ENCODE assay signal across 8 mouse cellular contexts in the genomic region with DNA sequence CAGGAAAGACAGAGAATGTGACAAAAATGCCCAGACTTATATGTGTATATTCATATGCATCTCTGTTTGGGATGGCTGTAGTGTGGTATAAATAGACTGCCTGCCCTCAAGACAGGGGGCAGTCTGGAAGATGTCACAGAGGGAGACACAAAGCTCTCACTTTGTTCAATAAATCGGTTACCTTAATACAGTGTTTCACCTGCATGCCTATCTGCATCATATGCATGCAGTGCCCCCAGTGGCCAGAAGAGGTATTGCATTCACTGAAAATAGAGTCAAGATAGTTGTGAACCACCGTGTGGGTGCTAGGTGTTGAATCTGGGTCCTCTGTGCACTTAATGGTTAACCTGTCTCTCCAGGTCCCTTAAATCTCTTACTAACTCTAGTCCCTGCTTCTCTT. TPM values are rescaled to one million over a fixed set of nuclear protein-coding genes. Genes with fewer than 3 reads are reported as not detected.
A peak's percentile ranks its signal among the peaks of the same experiment; 100 is the strongest.
DNase-seq lines count a peak whose midpoint lies in the region; ATAC-seq lines count a peak whose summit lies in the region.

No protein-coding gene starts in this region.

- no peaks in the 10 kb centered on the region for H3K9me3 ChIP-seq in forebrain, embryonic 11.5 days (ENCODE audit: control insufficient read depth, low read length)
- H3K9me3 ChIP-seq in hindbrain, embryonic 15.5 days: no peaks in the 10 kb centered on the region

- H3K36me3 ChIP-seq in forebrain, embryonic 11.5 days (ENCODE audit: control insufficient read depth, insufficient read depth, low read length): no peaks in the 10 kb centered on the region; the same call in none of the 2 replicates
- peaks cover 52% of the 10 kb centered on the region for H3K36me3 ChIP-seq in hindbrain, embryonic 15.5 days

- WGBS in forebrain, embryonic 11.5 days: 45% methylated on average over 2 of the region's 2 CpGs
- 37% methylated on average over 2 of the region's 2 CpGs for WGBS in hindbrain, embryonic 15.5 days

- no peak overlapping the region for H3K4me2 ChIP-seq in forebrain, embryonic 11.5 days (ENCODE audit: low read depth, low read length, severe bottlenecking)
- H3K4me2 ChIP-seq in hindbrain, embryonic 15.5 days: no peak overlapping the region

- no peaks in the 10 kb centered on the region for H3K27me3 ChIP-seq in forebrain, embryonic 11.5 days (ENCODE audit: control insufficient read depth, insufficient read depth, low read length)
- no peaks in the 10 kb centered on the region for H3K27me3 ChIP-seq in hindbrain, embryonic 15.5 days

- DNase-seq in adrenal gland, adult (ENCODE audit: inconsistent age in 2 of 2, low spot score in 1 of 2): peak; percentile 37 to 86
- no peak for DNase-seq in adrenal gland, adult 8-10 months
- peak; percentile 43 for DNase-seq in c-Kit-positive CD71-negative TER-119-negative erythroid progenitor cells, embryonic 14.5 days (ENCODE audit: low read depth)
- DNase-seq in forebrain, embryonic 11.5 days (ENCODE audit: low spot score): peak; percentile 69
- peak; percentile 57 for DNase-seq in left cerebral cortex, adult 11 months (ENCODE audit: low spot score)
- peak; percentile 66 for DNase-seq in right cerebral cortex, postnatal 14 days

- H3K4me3 ChIP-seq in forebrain, embryonic 11.5 days (ENCODE audit: low read depth, low read length): no peak overlapping the region
- H3K4me3 ChIP-seq in hindbrain, embryonic 15.5 days: no peak overlapping the region

- no peak overlapping the region for H3K27ac ChIP-seq in forebrain, embryonic 11.5 days (ENCODE audit: low read depth, low read length)
- H3K27ac ChIP-seq in hindbrain, embryonic 15.5 days (replicated peaks): no peak overlapping the region

- no peaks in the 10 kb centered on the region; the same call in 1 of the 2 replicates for H3K4me1 ChIP-seq in forebrain, embryonic 11.5 days (replicated peaks; ENCODE audit: control insufficient read depth, insufficient read depth, low read length)
- H3K4me1 ChIP-seq in hindbrain, embryonic 15.5 days (replicated peaks): no peaks in the 10 kb centered on the region

- 0 out of 2 replicates have a peak, but pooled peaks have one; percentile 53 for ATAC-seq in forebrain, embryonic 11.5 days (replicated peaks; ENCODE audit: low FRiP score)
- ATAC-seq in hindbrain, embryonic 15.5 days (ENCODE audit: low FRiP score, low read depth): peak; percentile 59
- ATAC-seq in megakaryocyte-erythroid progenitor cell, adult 5-6 weeks (replicated peaks; ENCODE audit: low FRiP score, low TSS enrichment, poor library complexity, severe bottlenecking): peak; percentile 96

- H3K9ac ChIP-seq in forebrain, embryonic 11.5 days (ENCODE audit: low read length): no peak overlapping the region
- H3K9ac ChIP-seq in hindbrain, embryonic 15.5 days: no peak overlapping the region

RNA-seq across cellular contexts. Expression of a gene that starts 5.7 kb away (rescaled TPM):
- 100 to 1,000 TPM in 2 of 4 experiments, 10 to 100 TPM in 2; 89.1 to 106 (median 99.7) TPM for total RNA-seq in adrenal gland, adult 8-10 months (2022)
- 197 and 212 TPM in 2 replicates for polyA plus RNA-seq in forebrain, embryonic 11.5 days (2014; fragmentation: Nextera tagmentation; extraction: Ambion mirVana)
- 165 and 168 TPM in 2 replicates for polyA plus RNA-seq in hindbrain, embryonic 15.5 days (2015; fragmentation: Nextera tagmentation; extraction: Ambion mirVana)
- total RNA-seq in megakaryocyte-erythroid progenitor cell, adult 5-6 weeks (2014; fragmentation: Nextera tagmentation): 109 and 129 TPM in 2 replicates
- total RNA-seq in megakaryocyte-erythroid progenitor cell, adult 5-6 weeks (2017): 87.7 and 90.4 TPM in 2 replicates

RNA-seq across cellular contexts. Expression of a gene that starts 5.8 kb away (rescaled TPM):
- 10 to 100 TPM; 35.7 to 66.5 (median 46.0) TPM for total RNA-seq in adrenal gland, adult 8-10 months (2022)
- 106 and 109 TPM in 2 replicates for polyA plus RNA-seq in forebrain, embryonic 11.5 days (2014; fragmentation: Nextera tagmentation; extraction: Ambion mirVana)
- 96.0 and 103 TPM in 2 replicates for polyA plus RNA-seq in hindbrain, embryonic 15.5 days (2015; fragmentation: Nextera tagmentation; extraction: Ambion mirVana)
- total RNA-seq in megakaryocyte-erythroid progenitor cell, adult 5-6 weeks (2014; fragmentation: Nextera tagmentation): 56.9 and 76.2 TPM in 2 replicates
- total RNA-seq in megakaryocyte-erythroid progenitor cell, adult 5-6 weeks (2017): 97.8 and 147 TPM in 2 replicates

RNA-seq across cellular contexts. Expression of a gene that starts 11.2 kb away (rescaled TPM):
- 10 to 100 TPM; 17.1 to 21.2 (median 19.3) TPM for total RNA-seq in adrenal gland, adult 8-10 months (2022)
- polyA plus RNA-seq in forebrain, embryonic 11.5 days (2014; fragmentation: Nextera tagmentation; extraction: Ambion mirVana): 26.0 and 30.2 TPM in 2 replicates
- 45.1 and 45.2 TPM in 2 replicates for polyA plus RNA-seq in hindbrain, embryonic 15.5 days (2015; fragmentation: Nextera tagmentation; extraction: Ambion mirVana)
- 4.9 and 11.4 TPM in 2 replicates for total RNA-seq in megakaryocyte-erythroid progenitor cell, adult 5-6 weeks (2014; fragmentation: Nextera tagmentation)
- 13.3 and 33.3 TPM in 2 replicates for total RNA-seq in megakaryocyte-erythroid progenitor cell, adult 5-6 weeks (2017)
